Mouse (Mus musculus): Measurements from ENCODE around the gene Tarsl2. TPM values are rescaled to one million over a fixed set of nuclear protein-coding genes. Genes with fewer than 3 reads are reported as not detected.

Tarsl2 gene
- polyA plus RNA-seq (2015; fragmentation: Nextera tagmentation; extraction: Ambion mirVana): 8.6 and 9.1 TPM in 2 replicates

GRCm38 (mm10) chr7:65644643-65645351 lies at the start of gene Tarsl2:
Gene Tarsl2 (plus strand): TSS chr7:65644898.
- Histone ChIP-seq H3K27ac (peak within 1 kb of the TSS; percentile 93), H3K4me2 (peak within 1 kb of the TSS; percentile 95), H3K4me3 (peak within 1 kb of the TSS; percentile 63), H3K9me3 (no peaks in the 10 kb centered on the region), H3K4me1 (peaks cover 13% of the 10 kb centered on the region), H3K9ac (peak within 1 kb of the TSS; percentile 60), H3K36me3 (peaks cover 10% of the 10 kb centered on the region; the same call in 1 of the 2 replicates), H3K27me3 (0 out of 2 replicates have a peak, but pooled peaks cover 8% of the 10 kb centered on the region)
- peak; percentile 94 for ATAC-seq (ENCODE audit: borderline replicate concordance, extremely low read depth, low FRiP score, low TSS enrichment)
- WGBS: under 1% methylated on average over 64 of the region's 64 CpGs

GRCm38 (mm10) chr7:65606124-65606523 lies 38.6 kb upstream of the Tarsl2 start:
- no peaks in the 10 kb centered on the region for H3K9me3 ChIP-seq
- H3K4me1 ChIP-seq: no peaks in the 10 kb centered on the region
- H3K27me3 ChIP-seq: no peaks in the 10 kb centered on the region
- 71% methylated on average over 3 of the region's 3 CpGs for WGBS
- no peaks in the 10 kb centered on the region for H3K36me3 ChIP-seq
- no peak overlapping the region for H3K27ac ChIP-seq
- no peak overlapping the region for H3K4me2 ChIP-seq
- no peak for ATAC-seq (ENCODE audit: borderline replicate concordance, extremely low read depth, low FRiP score, low TSS enrichment)
- H3K9ac ChIP-seq: no peak overlapping the region
- no peak overlapping the region for H3K4me3 ChIP-seq

GRCm38 (mm10) chr7:65607003-65607402 lies 37.7 kb upstream of the Tarsl2 start:
- no peaks in the 10 kb centered on the region for H3K4me1 ChIP-seq
- H3K36me3 ChIP-seq: no peaks in the 10 kb centered on the region
- WGBS: 75% methylated on average over 5 of the region's 5 CpGs
- no peak overlapping the region for H3K4me2 ChIP-seq
- no peak for ATAC-seq (ENCODE audit: borderline replicate concordance, extremely low read depth, low FRiP score, low TSS enrichment)
- H3K9ac ChIP-seq: no peak overlapping the region
- H3K9me3 ChIP-seq: no peaks in the 10 kb centered on the region
- no peaks in the 10 kb centered on the region for H3K27me3 ChIP-seq
- no peak overlapping the region for H3K27ac ChIP-seq
- no peak overlapping the region for H3K4me3 ChIP-seq

GRCm38 (mm10) chr7:65610171-65610570 lies 34.5 kb upstream of the Tarsl2 start:
- Histone ChIP-seq H3K36me3 (no peaks in the 10 kb centered on the region), H3K9ac (no peak overlapping the region), H3K4me1 (no peaks in the 10 kb centered on the region), H3K4me3 (no peak overlapping the region), H3K27ac (no peak overlapping the region), H3K4me2 (no peak overlapping the region), H3K27me3 (no peaks in the 10 kb centered on the region), H3K9me3 (no peaks in the 10 kb centered on the region)
- WGBS: 58% methylated on average over 5 of the region's 5 CpGs
- ATAC-seq (ENCODE audit: borderline replicate concordance, extremely low read depth, low FRiP score, low TSS enrichment): no peak

- H3K4me1 ChIP-seq: no peaks in the 10 kb centered on the region
- H3K9ac ChIP-seq: no peak overlapping the region
- ATAC-seq (ENCODE audit: borderline replicate concordance, extremely low read depth, low FRiP score, low TSS enrichment): no peak
- no peak overlapping the region for H3K27ac ChIP-seq
- H3K9me3 ChIP-seq: no peaks in the 10 kb centered on the region
- H3K27me3 ChIP-seq: no peaks in the 10 kb centered on the region
- no peak overlapping the region for H3K4me3 ChIP-seq
- no peak overlapping the region for H3K4me2 ChIP-seq
- no peaks in the 10 kb centered on the region for H3K36me3 ChIP-seq
- WGBS: 52% methylated on average over 8 of the region's 8 CpGs
Measured at GRCm38 (mm10) chr7:65610673-65611072, 34.0 kb upstream of the Tarsl2 start.

- H3K27me3 ChIP-seq: no peaks in the 10 kb centered on the region
- ATAC-seq (ENCODE audit: borderline replicate concordance, extremely low read depth, low FRiP score, low TSS enrichment): no peak
- no peaks in the 10 kb centered on the region for H3K4me1 ChIP-seq
- 58% methylated on average over 3 of the region's 3 CpGs for WGBS
- H3K27ac ChIP-seq: no peak overlapping the region
- H3K9me3 ChIP-seq: no peaks in the 10 kb centered on the region
- H3K4me3 ChIP-seq: no peak overlapping the region
- no peak overlapping the region for H3K4me2 ChIP-seq
- H3K9ac ChIP-seq: no peak overlapping the region
- no peaks in the 10 kb centered on the region for H3K36me3 ChIP-seq
Measured at GRCm38 (mm10) chr7:65611298-65611697, 33.4 kb upstream of the Tarsl2 start.

- Histone ChIP-seq H3K4me3 (no peak overlapping the region), H3K36me3 (no peaks in the 10 kb centered on the region), H3K9me3 (no peaks in the 10 kb centered on the region), H3K27me3 (no peaks in the 10 kb centered on the region), H3K4me1 (no peaks in the 10 kb centered on the region), H3K27ac (no peak overlapping the region), H3K4me2 (no peak overlapping the region), H3K9ac (no peak overlapping the region)
- 68% methylated on average over 5 of the region's 5 CpGs for WGBS
- ATAC-seq (ENCODE audit: borderline replicate concordance, extremely low read depth, low FRiP score, low TSS enrichment): no peak
Measured at GRCm38 (mm10) chr7:65613723-65614122, 31.0 kb upstream of the Tarsl2 start.

- ATAC-seq (ENCODE audit: borderline replicate concordance, extremely low read depth, low FRiP score, low TSS enrichment): no peak
- Histone ChIP-seq H3K9me3 (no peaks in the 10 kb centered on the region), H3K27ac (no peak overlapping the region), H3K4me1 (no peaks in the 10 kb centered on the region), H3K9ac (no peak overlapping the region), H3K27me3 (no peaks in the 10 kb centered on the region), H3K36me3 (no peaks in the 10 kb centered on the region), H3K4me3 (no peak overlapping the region), H3K4me2 (no peak overlapping the region)
- 53% methylated on average over 1 of the region's 1 CpGs for WGBS
Measured at GRCm38 (mm10) chr7:65618751-65619150, 25.9 kb upstream of the Tarsl2 start.

GRCm38 (mm10) chr7:65620746-65621145 lies 24.0 kb upstream of the Tarsl2 start:
- H3K4me2 ChIP-seq: no peak overlapping the region
- 69% methylated on average over 7 of the region's 7 CpGs for WGBS
- H3K9ac ChIP-seq: no peak overlapping the region
- H3K36me3 ChIP-seq: no peaks in the 10 kb centered on the region
- no peak for ATAC-seq (ENCODE audit: borderline replicate concordance, extremely low read depth, low FRiP score, low TSS enrichment)
- no peak overlapping the region for H3K4me3 ChIP-seq
- H3K27me3 ChIP-seq: no peaks in the 10 kb centered on the region
- no peak overlapping the region for H3K27ac ChIP-seq
- no peaks in the 10 kb centered on the region for H3K9me3 ChIP-seq
- no peaks in the 10 kb centered on the region for H3K4me1 ChIP-seq

GRCm38 (mm10) chr7:65623330-65623729 lies 21.4 kb upstream of the Tarsl2 start:
- H3K9ac ChIP-seq: no peak overlapping the region
- no peak for ATAC-seq (ENCODE audit: borderline replicate concordance, extremely low read depth, low FRiP score, low TSS enrichment)
- H3K9me3 ChIP-seq: no peaks in the 10 kb centered on the region
- no peaks in the 10 kb centered on the region for H3K27me3 ChIP-seq
- H3K27ac ChIP-seq: no peak overlapping the region
- WGBS: 85% methylated on average over 3 of the region's 3 CpGs
- no peaks in the 10 kb centered on the region for H3K4me1 ChIP-seq
- H3K36me3 ChIP-seq: no peaks in the 10 kb centered on the region
- H3K4me2 ChIP-seq: no peak overlapping the region
- H3K4me3 ChIP-seq: no peak overlapping the region

GRCm38 (mm10) chr7:65625528-65625927 lies 19.2 kb upstream of the Tarsl2 start:
- Histone ChIP-seq H3K9ac (no peak overlapping the region), H3K4me2 (no peak overlapping the region), H3K4me3 (no peak overlapping the region), H3K9me3 (no peaks in the 10 kb centered on the region), H3K4me1 (no peaks in the 10 kb centered on the region), H3K36me3 (no peaks in the 10 kb centered on the region), H3K27me3 (no peaks in the 10 kb centered on the region), H3K27ac (no peak overlapping the region)
- WGBS: 34% methylated on average over 2 of the region's 2 CpGs
- no peak for ATAC-seq (ENCODE audit: borderline replicate concordance, extremely low read depth, low FRiP score, low TSS enrichment)

- no peak for ATAC-seq (ENCODE audit: borderline replicate concordance, extremely low read depth, low FRiP score, low TSS enrichment)
- Histone ChIP-seq H3K4me2 (no peak overlapping the region), H3K27ac (no peak overlapping the region), H3K36me3 (no peaks in the 10 kb centered on the region), H3K9ac (no peak overlapping the region), H3K27me3 (no peaks in the 10 kb centered on the region), H3K4me3 (no peak overlapping the region), H3K9me3 (no peaks in the 10 kb centered on the region), H3K4me1 (no peaks in the 10 kb centered on the region)
- 80% methylated on average over 1 of the region's 1 CpGs for WGBS
Measured at GRCm38 (mm10) chr7:65629846-65630245, 14.9 kb upstream of the Tarsl2 start.

Measured in lung, embryonic 15.5 days (tissue).